Mouse (Mus musculus) C2C12 (cell line): ENCODE results near the gene Camk2n1. TPM values are rescaled to one million over a fixed set of nuclear protein-coding genes. Genes with fewer than 3 reads are reported as not detected.

ENCODE experiments used
- H3K27me3 ChIP-seq: one replicate; pipeline ENCODE4 v1.6.1; 2011; ENCODE audit not compliant: control insufficient read depth, insufficient read depth, insufficient read length
- H3K36me3 ChIP-seq: one replicate; pipeline ENCODE4 v1.6.1; 2011; ENCODE audit not compliant: control insufficient read depth, insufficient read depth
- H3K4me3 ChIP-seq: one replicate; pipeline ENCODE4 v1.5.1; 2011; ENCODE audit warnings: mild to moderate bottlenecking, control low read depth; ENCODE audit not compliant: poor library complexity, insufficient read depth, severe bottlenecking
- H3K79me2 ChIP-seq: one replicate; pipeline ENCODE4 v1.6.1; 2011; ENCODE audit not compliant: control insufficient read depth, insufficient read depth
- H3K79me3 ChIP-seq: one replicate; pipeline ENCODE4 v1.6.1; 2011; ENCODE audit warnings: low read depth, control low read depth
- H3ac ChIP-seq: one replicate; pipeline ENCODE3; 2011; ENCODE audit warnings: low read depth; ENCODE audit not compliant: control insufficient read depth, insufficient read length
- CEBPB ChIP-seq: IDR thresholded peaks from one replicate; pipeline ENCODE4 v1.6.1; 2011; ENCODE audit warnings: low read depth, mild to moderate bottlenecking, control low read depth, moderate library complexity
- CTCF ChIP-seq: IDR thresholded peaks from one replicate; pipeline ENCODE4 v1.5.1; 2011; ENCODE audit not compliant: control insufficient read depth, insufficient read depth, insufficient read length
- FOSL1 ChIP-seq: IDR thresholded peaks from one replicate; pipeline ENCODE4 v1.8.0; 2011; ENCODE audit warnings: mild to moderate bottlenecking, low read length; ENCODE audit not compliant: poor library complexity, insufficient read depth, severe bottlenecking
- MAX ChIP-seq: IDR thresholded peaks from one replicate; pipeline ENCODE4 v1.6.1; 2011; ENCODE audit warnings: mild to moderate bottlenecking, control low read depth
- MYOD1 ChIP-seq: IDR thresholded peaks from one replicate; pipeline ENCODE4 v1.6.1; 2011; ENCODE audit warnings: low read depth; ENCODE audit not compliant: control insufficient read depth, insufficient read length
- MYOG ChIP-seq: IDR thresholded peaks from one replicate; pipeline ENCODE4 v1.6.1; 2011; ENCODE audit not compliant: control insufficient read depth, insufficient read length; ENCODE audit errors: extremely low read depth
- USF1 ChIP-seq: IDR thresholded peaks from one replicate; pipeline ENCODE4 v1.6.1; 2011; ENCODE audit warnings: low read depth, mild to moderate bottlenecking, control low read depth, moderate library complexity
- polyA plus RNA-seq: library from polyadenylated mRNA; unstranded; fragments of >200 nt; fragmentation: generic; extraction: Trizol; gene quantifications from one replicate; pipeline ENCODE4 v1.2.1, GENCODE M21; 2012; ENCODE audit warnings: missing spikeins

Camk2n1 gene
- polyA plus RNA-seq, 1 experiment, result 0.48 TPM

DNA sequence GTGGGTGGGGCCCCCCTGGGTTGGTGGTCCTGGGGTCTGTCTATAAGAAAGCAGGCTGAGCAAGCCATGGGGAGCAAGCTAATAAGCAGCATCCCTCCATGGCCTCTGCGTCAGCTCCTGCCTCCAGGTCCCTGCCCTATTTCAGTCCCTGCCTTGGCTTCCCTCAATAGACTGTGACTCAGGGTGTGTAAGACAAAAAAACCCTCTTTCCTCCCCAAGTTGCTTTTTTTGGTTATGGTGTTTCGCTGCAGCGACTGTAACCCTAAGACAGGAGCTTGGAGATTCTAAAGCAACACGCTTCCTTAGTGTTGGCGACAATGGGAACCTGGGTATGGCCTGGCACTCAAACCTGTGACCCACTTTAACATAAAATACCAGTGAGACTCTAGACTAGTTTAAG is 7.4 kb downstream of the Camk2n1 start:
- no peak overlapping the region for H3K4me3 ChIP-seq
- H3K79me3 ChIP-seq, result no peaks in the 10 kb centered on the region
- H3K79me2 ChIP-seq, result no peaks in the 10 kb centered on the region
- peaks cover under 1% of the 10 kb centered on the region for H3K27me3 ChIP-seq
- TF ChIP-seq USF1 (no peak), MYOD1 (no peak), CEBPB (no peak), MYOG (no peak), FOSL1 (no peak), CTCF (no peak), MAX (no peak)
- H3ac ChIP-seq, result no peak overlapping the region
- H3K36me3 ChIP-seq, result no peaks in the 10 kb centered on the region

DNA sequence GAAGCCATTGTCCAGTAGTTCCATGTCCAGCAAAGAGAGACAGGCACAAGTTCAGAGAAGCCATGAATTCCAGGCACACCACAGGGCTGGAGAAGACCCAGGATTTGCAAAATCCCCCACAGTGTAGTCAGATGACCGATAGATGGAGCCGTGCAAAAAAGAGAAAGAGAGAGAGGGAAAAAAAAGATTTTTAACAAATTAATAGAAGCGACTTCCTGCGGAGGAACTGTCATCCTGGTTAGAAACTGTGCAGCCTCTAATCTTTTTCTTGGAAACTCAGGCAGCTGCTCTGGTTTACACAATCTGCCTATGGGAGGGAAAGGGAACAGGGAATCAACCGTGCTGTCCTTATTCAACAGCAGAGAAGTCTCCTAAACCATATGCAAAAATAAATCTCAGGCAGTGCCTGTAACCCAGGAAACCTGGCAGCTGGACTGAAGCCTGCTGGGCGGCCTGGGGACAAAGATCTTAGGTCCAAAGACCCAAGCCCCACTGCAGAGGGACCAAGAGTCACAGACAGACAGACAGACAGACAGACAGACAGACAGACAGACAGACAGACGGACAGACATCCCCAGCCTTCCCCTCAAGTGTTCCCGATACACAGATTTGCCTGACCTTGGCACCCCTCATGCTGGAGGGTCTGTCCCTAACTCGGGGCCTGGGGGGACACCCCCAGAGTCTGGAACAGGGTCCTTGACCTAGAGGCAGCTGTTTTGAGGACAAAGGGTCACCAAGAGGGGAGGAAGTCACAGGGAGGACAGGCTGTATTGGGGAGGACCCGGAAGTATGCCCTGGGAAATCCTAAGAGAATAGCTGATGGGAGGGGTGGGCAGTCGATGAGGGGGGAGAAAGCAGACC is 9.1 kb downstream of the Camk2n1 start:
- Histone ChIP-seq H3K79me3 (no peaks in the 10 kb centered on the region), H3K27me3 (no peaks in the 10 kb centered on the region), H3K4me3 (no peak overlapping the region), H3K79me2 (no peaks in the 10 kb centered on the region), H3ac (no peak overlapping the region), H3K36me3 (no peaks in the 10 kb centered on the region)
- TF ChIP-seq MYOD1 (no peak), USF1 (no peak), CEBPB (no peak), MYOG (no peak), MAX (no peak), FOSL1 (no peak), CTCF (no peak)

DNA sequence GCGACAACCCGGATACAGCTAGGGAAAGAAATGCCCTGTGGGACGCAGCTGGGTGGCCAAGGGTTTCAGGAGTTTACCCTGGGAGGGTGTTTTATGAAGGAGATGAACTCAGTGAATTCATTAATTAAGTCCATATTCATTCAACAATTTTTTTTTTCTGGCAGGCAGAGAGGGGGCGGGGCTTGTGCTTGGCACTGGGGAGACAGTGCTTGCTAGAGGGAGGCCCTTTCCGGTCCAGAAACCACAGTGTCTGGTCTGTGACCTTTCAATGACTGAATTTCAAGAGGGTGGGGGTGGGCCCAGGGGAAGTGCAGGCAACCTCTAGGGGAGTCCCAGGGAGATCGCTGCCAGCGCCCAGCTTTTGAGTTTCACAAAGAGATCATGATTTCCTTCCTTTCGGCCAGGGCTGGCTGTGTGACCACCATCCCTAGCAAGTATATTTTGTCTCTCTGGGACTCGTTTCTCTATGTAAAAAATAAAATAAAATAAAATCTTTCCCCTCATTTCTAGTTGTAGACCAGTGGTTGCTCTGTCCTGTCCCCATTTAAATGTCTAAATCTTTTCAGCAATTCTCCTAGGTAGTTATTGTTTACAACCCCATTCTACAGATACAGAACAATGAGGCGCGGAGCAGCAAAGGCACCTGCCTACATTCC is 9.8 kb downstream of the Camk2n1 start:
- Histone ChIP-seq H3K79me2 (no peaks in the 10 kb centered on the region), H3ac (no peak overlapping the region), H3K27me3 (no peaks in the 10 kb centered on the region), H3K79me3 (no peaks in the 10 kb centered on the region), H3K4me3 (no peak overlapping the region), H3K36me3 (no peaks in the 10 kb centered on the region)
- no peak for TF ChIP-seq FOSL1
- no peak for TF ChIP-seq CEBPB
- no peak for TF ChIP-seq MYOG
- TF ChIP-seq CTCF, result no peak
- TF ChIP-seq USF1, result no peak
- TF ChIP-seq MYOD1, result no peak
- TF ChIP-seq MAX, result no peak

DNA sequence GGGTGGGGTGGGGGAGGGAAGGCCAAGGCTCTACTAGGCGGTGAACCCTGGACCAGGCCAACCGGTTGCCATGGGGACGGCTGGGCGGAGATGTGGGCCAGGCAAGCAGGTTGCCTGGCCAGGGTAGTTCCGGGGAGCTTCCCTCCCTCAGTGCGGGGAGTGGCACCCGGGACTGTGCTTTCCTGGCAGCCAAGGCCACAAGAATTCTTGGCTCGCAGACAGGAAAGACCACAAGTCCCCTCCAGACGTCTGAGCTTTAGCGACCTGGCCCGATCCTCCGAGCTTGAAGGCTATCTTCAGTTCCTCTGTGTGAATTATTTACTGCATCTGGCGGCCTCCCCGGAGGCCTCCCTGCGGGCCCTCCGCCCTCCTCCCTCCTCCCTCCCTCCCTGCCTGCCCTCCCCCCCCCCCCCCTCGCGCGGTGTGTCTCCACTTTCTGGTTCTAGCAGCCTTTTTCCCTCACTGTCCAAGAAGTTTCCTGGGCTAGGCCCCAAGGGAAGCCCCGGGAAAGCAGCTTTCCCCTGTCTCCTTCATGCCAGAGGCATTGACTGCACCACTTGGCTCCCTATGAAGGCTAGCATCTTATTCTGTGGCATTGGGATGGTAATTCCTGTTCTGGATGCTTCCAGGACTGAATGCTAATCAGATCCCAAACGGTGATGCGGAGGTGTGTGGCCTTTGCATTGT is 10.7 kb downstream of the Camk2n1 start:
- Histone ChIP-seq H3ac (no peak overlapping the region), H3K79me3 (no peaks in the 10 kb centered on the region), H3K4me3 (no peak overlapping the region), H3K79me2 (no peaks in the 10 kb centered on the region), H3K27me3 (no peaks in the 10 kb centered on the region), H3K36me3 (no peaks in the 10 kb centered on the region)
- TF ChIP-seq CTCF, result no peak
- TF ChIP-seq FOSL1, result no peak
- no peak for TF ChIP-seq CEBPB
- no peak for TF ChIP-seq MYOD1
- TF ChIP-seq MYOG, result no peak
- no peak for TF ChIP-seq MAX
- TF ChIP-seq USF1, result no peak

DNA sequence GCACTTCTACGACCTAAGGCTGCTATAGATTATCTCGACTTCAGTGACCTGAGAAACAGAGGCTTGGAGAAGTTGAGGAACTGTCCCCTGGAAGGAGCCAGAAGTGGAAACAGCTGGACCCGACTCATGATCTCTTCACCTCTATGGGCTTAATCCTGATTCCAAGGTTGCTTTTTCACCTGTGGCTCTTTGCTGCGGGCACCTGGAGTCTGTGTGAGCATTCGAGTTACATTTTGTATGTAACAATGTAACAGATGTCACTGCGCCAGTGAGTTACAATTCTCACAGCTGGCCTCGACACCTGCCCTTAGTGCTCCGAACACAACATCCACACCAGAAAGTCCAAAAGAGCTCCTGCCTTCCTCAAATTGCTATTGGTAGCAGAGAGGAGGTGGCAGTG is 11.3 kb downstream of the Camk2n1 start:
- Histone ChIP-seq H3K36me3 (no peaks in the 10 kb centered on the region), H3K4me3 (no peak overlapping the region), H3K79me3 (no peaks in the 10 kb centered on the region), H3K79me2 (no peaks in the 10 kb centered on the region), H3K27me3 (no peaks in the 10 kb centered on the region), H3ac (no peak overlapping the region)
- TF ChIP-seq FOSL1, result no peak
